Mouse (Mus musculus): ENCODE measurements around the gene Fam189a1. TPM values are rescaled to one million over a fixed set of nuclear protein-coding genes. Genes with fewer than 3 reads are reported as not detected.

Gene Fam189a1
- polyA plus RNA-seq, 1 experiment from 2014 or later = 1.3 TPM

GRCm38 (mm10) chr7:64959087-64959486 lies 197.3 kb downstream of the Fam189a1 start:
- Histone ChIP-seq H3K27ac (replicated peaks) (no peak overlapping the region), H3K27me3 (ENCODE audit: low read depth, poor library complexity, severe bottlenecking) (no peaks in the 10 kb centered on the region), H3K4me1 (no peaks in the 10 kb centered on the region), H3K9me3 (replicated peaks) (no peaks in the 10 kb centered on the region), H3K4me3 (no peak overlapping the region), H3K36me3 (no peaks in the 10 kb centered on the region)
- WGBS = 61% methylated on average over 6 of the region's 6 CpGs
- DNase-seq (ENCODE audit: low spot score) = no peak

- Histone ChIP-seq H3K27me3 (ENCODE audit: low read depth, poor library complexity, severe bottlenecking) (no peaks in the 10 kb centered on the region; the same call in 1 of the 2 replicates), H3K36me3 (no peaks in the 10 kb centered on the region), H3K4me1 (peaks cover 11% of the 10 kb centered on the region; the same call in 1 of the 2 replicates), H3K27ac (replicated peaks) (no peak overlapping the region), H3K9me3 (replicated peaks) (no peaks in the 10 kb centered on the region), H3K4me3 (no peak overlapping the region)
- no peak for DNase-seq (ENCODE audit: low spot score)
- WGBS = 39% methylated on average over 2 of the region's 2 CpGs
Measured at GRCm38 (mm10) chr7:64952181-64952580, 204.2 kb downstream of the Fam189a1 start.

- Histone ChIP-seq H3K27ac (replicated peaks) (no peak overlapping the region), H3K36me3 (no peaks in the 10 kb centered on the region), H3K4me1 (peaks cover 13% of the 10 kb centered on the region; the same call in 1 of the 2 replicates), H3K9me3 (replicated peaks) (no peaks in the 10 kb centered on the region), H3K4me3 (no peak overlapping the region), H3K27me3 (ENCODE audit: low read depth, poor library complexity, severe bottlenecking) (no peaks in the 10 kb centered on the region; the same call in 1 of the 2 replicates)
- 75% methylated on average over 2 of the region's 2 CpGs for WGBS
- DNase-seq (ENCODE audit: low spot score) = no peak
Measured at GRCm38 (mm10) chr7:64950771-64951099, 205.6 kb downstream of the Fam189a1 start.

- WGBS = 49% methylated on average over 12 of the region's 12 CpGs
- Histone ChIP-seq H3K4me1 (peaks cover 13% of the 10 kb centered on the region; the same call in 1 of the 2 replicates), H3K27ac (replicated peaks) (no peak overlapping the region), H3K27me3 (ENCODE audit: low read depth, poor library complexity, severe bottlenecking) (no peaks in the 10 kb centered on the region; the same call in 1 of the 2 replicates), H3K36me3 (no peaks in the 10 kb centered on the region), H3K9me3 (replicated peaks) (no peaks in the 10 kb centered on the region), H3K4me3 (no peak overlapping the region)
- DNase-seq (ENCODE audit: low spot score) = peak; percentile 52
Measured at GRCm38 (mm10) chr7:64949910-64950770, 206.2 kb downstream of the Fam189a1 start.

GRCm38 (mm10) chr7:64949465-64949864 lies 206.9 kb downstream of the Fam189a1 start:
- Histone ChIP-seq H3K27ac (replicated peaks) (no peak overlapping the region), H3K4me1 (peaks cover 13% of the 10 kb centered on the region; the same call in 1 of the 2 replicates), H3K36me3 (no peaks in the 10 kb centered on the region), H3K27me3 (ENCODE audit: low read depth, poor library complexity, severe bottlenecking) (no peaks in the 10 kb centered on the region; the same call in 1 of the 2 replicates), H3K4me3 (no peak overlapping the region), H3K9me3 (replicated peaks) (no peaks in the 10 kb centered on the region)
- DNase-seq (ENCODE audit: low spot score) = no peak
- 76% methylated on average over 1 of the region's 1 CpGs for WGBS

- 89% methylated on average over 5 of the region's 5 CpGs for WGBS
- DNase-seq (ENCODE audit: low spot score) = no peak
Measured at GRCm38 (mm10) chr7:64944686-64945085, 211.7 kb downstream of the Fam189a1 start.

GRCm38 (mm10) chr7:64944175-64944574 lies 212.2 kb downstream of the Fam189a1 start:
- 89% methylated on average over 8 of the region's 8 CpGs for WGBS
- Histone ChIP-seq H3K4me3 (no peak overlapping the region), H3K27ac (replicated peaks) (no peak overlapping the region), H3K36me3 (no peaks in the 10 kb centered on the region), H3K9me3 (replicated peaks) (no peaks in the 10 kb centered on the region), H3K27me3 (ENCODE audit: low read depth, poor library complexity, severe bottlenecking) (no peaks in the 10 kb centered on the region), H3K4me1 (peaks cover 3% of the 10 kb centered on the region; the same call in 1 of the 2 replicates)
- no peak for DNase-seq (ENCODE audit: low spot score)

More at GRCm38 (mm10) chr7:64944686-64945085, 211.7 kb downstream of the Fam189a1 start:
- Histone ChIP-seq H3K4me3 (no peak overlapping the region), H3K9me3 (replicated peaks) (no peaks in the 10 kb centered on the region), H3K4me1 (peaks cover 5% of the 10 kb centered on the region; the same call in 1 of the 2 replicates), H3K27me3 (ENCODE audit: low read depth, poor library complexity, severe bottlenecking) (no peaks in the 10 kb centered on the region; the same call in 1 of the 2 replicates), H3K36me3 (no peaks in the 10 kb centered on the region), H3K27ac (replicated peaks) (no peak overlapping the region)

- 83% methylated on average over 4 of the region's 4 CpGs for WGBS
- Histone ChIP-seq H3K4me3 (no peak overlapping the region), H3K9me3 (replicated peaks) (no peaks in the 10 kb centered on the region), H3K36me3 (no peaks in the 10 kb centered on the region), H3K4me1 (no peaks in the 10 kb centered on the region), H3K27ac (replicated peaks) (no peak overlapping the region), H3K27me3 (ENCODE audit: low read depth, poor library complexity, severe bottlenecking) (no peaks in the 10 kb centered on the region)
- no peak for DNase-seq (ENCODE audit: low spot score)
Measured at GRCm38 (mm10) chr7:64936927-64937326, 219.4 kb downstream of the Fam189a1 start.

- H3K9me3 ChIP-seq (replicated peaks) = no peaks in the 10 kb centered on the region
- no peaks in the 10 kb centered on the region for H3K27me3 ChIP-seq (ENCODE audit: low read depth, poor library complexity, severe bottlenecking)
- no peaks in the 10 kb centered on the region for H3K36me3 ChIP-seq
- no peaks in the 10 kb centered on the region for H3K4me1 ChIP-seq
- WGBS = 81% methylated on average over 3 of the region's 3 CpGs
- DNase-seq (ENCODE audit: low spot score) = no peak
- H3K27ac ChIP-seq (replicated peaks) = no peak overlapping the region
- H3K4me3 ChIP-seq = no peak overlapping the region
Measured at GRCm38 (mm10) chr7:64934115-64934514, 222.3 kb downstream of the Fam189a1 start.

GRCm38 (mm10) chr7:64930980-64931379 lies 225.4 kb downstream of the Fam189a1 start:
- Histone ChIP-seq H3K9me3 (replicated peaks) (no peaks in the 10 kb centered on the region), H3K4me1 (no peaks in the 10 kb centered on the region), H3K27me3 (ENCODE audit: low read depth, poor library complexity, severe bottlenecking) (no peaks in the 10 kb centered on the region), H3K4me3 (no peak overlapping the region), H3K27ac (replicated peaks) (no peak overlapping the region), H3K36me3 (no peaks in the 10 kb centered on the region)
- DNase-seq (ENCODE audit: low spot score) = no peak
- WGBS = 88% methylated on average over 4 of the region's 4 CpGs

- WGBS = 89% methylated on average over 5 of the region's 5 CpGs
- no peak for DNase-seq (ENCODE audit: low spot score)
- Histone ChIP-seq H3K36me3 (no peaks in the 10 kb centered on the region), H3K4me3 (no peak overlapping the region), H3K9me3 (replicated peaks) (no peaks in the 10 kb centered on the region), H3K27me3 (ENCODE audit: low read depth, poor library complexity, severe bottlenecking) (no peaks in the 10 kb centered on the region), H3K27ac (replicated peaks) (no peak overlapping the region), H3K4me1 (peaks cover 14% of the 10 kb centered on the region)
Measured at GRCm38 (mm10) chr7:64923918-64924317, 232.5 kb downstream of the Fam189a1 start.

GRCm38 (mm10) chr7:64921189-64921588 lies 235.2 kb downstream of the Fam189a1 start:
- WGBS = 75% methylated on average over 13 of the region's 13 CpGs
- no peak for DNase-seq (ENCODE audit: low spot score)
- no peak overlapping the region for H3K27ac ChIP-seq (replicated peaks)

GRCm38 (mm10) chr7:64920735-64921134 lies 235.6 kb downstream of the Fam189a1 start:
- peaks cover 14% of the 10 kb centered on the region for H3K4me1 ChIP-seq
- H3K27me3 ChIP-seq (ENCODE audit: low read depth, poor library complexity, severe bottlenecking) = no peaks in the 10 kb centered on the region
- H3K4me3 ChIP-seq = no peak overlapping the region
- H3K9me3 ChIP-seq (replicated peaks) = no peaks in the 10 kb centered on the region
- no peaks in the 10 kb centered on the region for H3K36me3 ChIP-seq
- H3K27ac ChIP-seq (replicated peaks) = no peak overlapping the region
- WGBS = 79% methylated on average over 5 of the region's 5 CpGs
- DNase-seq (ENCODE audit: low spot score) = no peak

More at GRCm38 (mm10) chr7:64921189-64921588, 235.2 kb downstream of the Fam189a1 start:
- H3K4me1 ChIP-seq = peaks cover 14% of the 10 kb centered on the region
- no peaks in the 10 kb centered on the region for H3K27me3 ChIP-seq (ENCODE audit: low read depth, poor library complexity, severe bottlenecking)
- H3K9me3 ChIP-seq (replicated peaks) = no peaks in the 10 kb centered on the region
- H3K36me3 ChIP-seq = no peaks in the 10 kb centered on the region
- H3K4me3 ChIP-seq = no peak overlapping the region
